Mouse (Mus musculus) gastrocnemius, adult 18-20 months (tissue): ENCODE results near the gene Abhd16a. TPM values are rescaled to one million over a fixed set of nuclear protein-coding genes. Genes with fewer than 3 reads are reported as not detected.

Experiments used
- DNase-seq: peaks from one replicate; pipeline ENCODE4 v3.0.0; 2021; ENCODE audit warnings: low spot score
- total RNA-seq, 2 experiments: library from RNA; stranded (reverse); gene quantifications; 2 replicates each; pipeline ENCODE4 v1.2.3; 2021

Abhd16a gene
- total RNA-seq, 2 experiments from 2014 or later = 85.3 to 87.7 TPM

DNA sequence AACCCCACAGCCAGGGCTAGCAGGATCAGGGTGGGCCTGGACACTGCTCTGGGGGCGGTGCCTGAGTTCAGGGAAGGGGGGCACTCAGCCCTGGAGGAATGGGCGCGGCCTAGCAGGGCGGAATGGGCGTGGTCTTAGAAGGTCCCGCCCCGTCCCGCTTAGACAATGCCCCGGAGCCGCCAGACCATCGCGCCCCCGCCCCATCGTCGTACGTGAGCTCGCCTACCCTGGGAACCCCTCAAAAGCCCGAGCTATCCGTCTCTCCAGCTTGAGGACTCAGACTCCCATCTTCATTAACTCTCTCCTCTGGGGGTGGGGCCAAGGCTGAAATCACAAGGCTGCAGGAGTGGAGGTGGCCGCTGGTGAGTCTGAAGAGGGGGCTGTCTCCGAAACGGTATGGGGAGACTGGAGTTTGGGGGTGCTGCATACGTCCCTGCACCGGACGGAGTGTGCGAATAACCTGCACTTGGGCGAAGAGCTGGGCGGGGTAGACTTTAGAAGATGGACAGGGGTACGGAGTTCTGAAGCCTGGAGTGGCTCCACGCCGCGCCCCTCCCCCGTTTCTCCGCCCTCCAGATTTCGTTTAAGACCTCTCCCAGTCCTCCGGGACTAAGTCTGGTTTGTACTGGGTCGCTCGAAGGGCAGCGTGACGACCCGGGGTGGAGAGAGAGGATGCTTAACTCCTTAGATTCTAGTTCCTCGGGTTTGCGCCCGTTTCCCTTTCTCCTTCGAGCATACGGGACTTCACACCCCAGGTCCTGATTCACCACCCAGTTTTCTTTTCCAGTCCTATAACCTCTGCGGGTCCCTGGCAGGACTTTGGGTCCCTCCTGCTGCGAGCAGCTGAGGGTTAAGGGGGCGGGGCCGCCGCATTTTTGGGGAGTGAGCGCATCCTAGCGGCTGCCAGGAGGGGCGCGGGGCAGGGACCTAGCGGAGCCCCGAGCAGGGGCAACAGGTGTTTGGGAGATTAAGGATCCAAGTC, 29.9 kb upstream of the Abhd16a start, which contains the start of gene Ddah2:
Gene Ddah2 (plus strand): TSS at position 125 of the 982 bp plus-strand sequence.
- peak; percentile 89 for DNase-seq

DNA sequence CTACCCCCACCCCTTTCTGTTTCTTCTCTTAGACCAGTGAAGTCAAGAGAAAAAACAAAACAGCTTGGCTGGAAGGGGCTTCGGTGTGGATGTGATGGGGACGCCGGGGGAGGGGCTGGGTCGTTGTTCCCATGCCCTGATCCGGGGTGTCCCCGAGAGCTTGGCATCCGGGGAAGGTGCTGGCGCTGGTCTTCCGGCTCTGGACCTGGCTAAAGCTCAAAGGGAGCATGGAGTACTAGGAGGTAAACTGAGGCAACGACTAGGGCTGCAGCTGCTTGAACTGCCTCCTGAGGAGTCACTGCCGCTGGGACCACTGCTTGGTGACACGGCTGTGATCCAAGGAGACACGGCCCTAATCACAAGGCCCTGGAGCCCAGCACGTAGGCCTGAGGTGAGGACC, 29.0 kb upstream of the Abhd16a start:
- no peak for DNase-seq

DNA sequence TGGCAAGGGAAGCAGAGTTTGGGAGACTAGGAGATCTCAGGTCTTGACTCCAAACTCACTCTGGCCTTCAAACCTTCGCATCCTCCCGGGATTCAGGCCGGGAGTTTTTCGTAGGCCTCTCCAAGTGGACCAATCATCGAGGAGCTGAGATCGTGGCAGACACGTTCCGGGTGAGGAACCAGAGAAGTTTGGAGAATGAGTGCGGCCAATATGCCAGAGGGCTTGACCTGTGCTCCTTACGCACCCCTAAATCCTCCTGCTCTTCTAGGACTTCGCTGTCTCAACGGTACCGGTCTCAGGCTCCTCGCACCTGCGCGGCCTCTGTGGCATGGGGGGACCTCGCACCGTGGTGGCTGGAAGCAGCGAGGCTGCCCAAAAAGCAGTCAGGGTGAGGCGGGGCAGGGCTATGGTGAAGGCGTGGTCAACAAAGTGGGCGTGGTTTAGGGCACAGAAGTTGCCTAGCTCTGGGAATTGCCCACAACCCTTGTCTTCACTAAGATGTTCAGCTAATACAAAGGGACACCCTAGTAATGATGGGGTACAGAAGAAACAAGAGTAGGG, 28.2 kb upstream of the Abhd16a start:
- no peak for DNase-seq

DNA sequence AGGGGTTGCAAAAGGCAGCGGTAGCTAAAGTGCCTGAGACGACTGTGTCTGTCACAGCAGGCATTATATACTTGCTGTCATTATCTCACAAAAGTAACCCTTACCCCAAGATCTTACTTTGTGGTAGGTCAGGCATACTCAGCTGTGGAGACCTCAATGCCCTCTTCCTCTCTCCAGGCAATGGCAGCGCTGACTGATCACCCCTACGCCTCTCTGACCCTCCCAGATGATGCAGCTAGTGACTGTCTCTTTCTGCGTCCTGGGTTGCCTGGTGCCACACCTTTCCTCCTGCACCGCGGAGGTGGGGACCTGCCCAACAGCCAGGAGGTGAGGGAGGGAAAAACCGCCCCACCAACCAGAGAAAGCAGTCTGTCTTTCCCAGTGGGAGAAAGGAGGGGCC, 27.8 kb upstream of the Abhd16a start:
- no peak for DNase-seq

DNA sequence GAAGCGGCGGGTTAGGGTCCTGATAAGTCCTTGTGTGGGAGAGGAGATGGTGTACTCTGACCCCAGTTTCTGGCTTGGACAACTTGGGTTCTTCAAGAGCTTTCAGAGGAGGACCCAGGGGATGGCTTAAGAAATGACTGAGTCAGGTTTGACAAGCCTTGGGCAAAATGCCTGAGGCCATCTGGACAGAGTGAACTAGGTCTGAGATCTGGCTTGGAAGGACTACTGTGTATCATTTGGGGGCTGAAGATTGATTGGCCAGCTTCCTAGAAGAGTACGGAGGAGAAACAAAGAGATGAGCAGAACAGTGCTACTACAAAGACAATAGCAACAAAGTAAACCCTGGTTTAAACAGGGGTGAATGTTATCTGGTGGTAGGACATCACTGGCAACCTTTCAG, 25.6 kb upstream of the Abhd16a start:
- no peak for DNase-seq

DNA sequence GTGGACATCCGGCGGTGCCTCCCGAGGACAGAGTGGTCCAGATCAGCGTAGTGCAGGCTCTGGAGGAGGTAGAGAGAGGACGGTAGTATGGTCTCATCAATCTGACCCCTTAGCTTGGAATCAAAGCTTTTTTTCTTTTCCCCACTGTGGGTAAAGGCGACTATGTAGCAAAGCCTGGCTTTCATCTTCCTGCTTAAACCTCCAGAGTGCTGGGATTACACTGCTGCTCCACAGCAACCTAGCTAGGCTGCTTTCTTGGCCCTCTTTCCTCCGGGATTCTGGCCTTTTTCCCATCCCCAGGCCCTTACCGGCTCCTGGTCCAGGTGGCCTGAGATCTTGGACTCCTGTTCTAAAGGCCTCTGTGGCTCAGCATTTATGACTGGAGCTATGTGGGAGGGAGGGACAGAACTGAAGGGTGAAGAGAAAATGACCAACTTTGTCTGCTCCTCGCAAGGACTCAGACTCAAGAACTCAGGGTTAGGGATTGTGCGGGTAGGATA, 24.6 kb upstream of the Abhd16a start:
- DNase-seq = no peak

DNA sequence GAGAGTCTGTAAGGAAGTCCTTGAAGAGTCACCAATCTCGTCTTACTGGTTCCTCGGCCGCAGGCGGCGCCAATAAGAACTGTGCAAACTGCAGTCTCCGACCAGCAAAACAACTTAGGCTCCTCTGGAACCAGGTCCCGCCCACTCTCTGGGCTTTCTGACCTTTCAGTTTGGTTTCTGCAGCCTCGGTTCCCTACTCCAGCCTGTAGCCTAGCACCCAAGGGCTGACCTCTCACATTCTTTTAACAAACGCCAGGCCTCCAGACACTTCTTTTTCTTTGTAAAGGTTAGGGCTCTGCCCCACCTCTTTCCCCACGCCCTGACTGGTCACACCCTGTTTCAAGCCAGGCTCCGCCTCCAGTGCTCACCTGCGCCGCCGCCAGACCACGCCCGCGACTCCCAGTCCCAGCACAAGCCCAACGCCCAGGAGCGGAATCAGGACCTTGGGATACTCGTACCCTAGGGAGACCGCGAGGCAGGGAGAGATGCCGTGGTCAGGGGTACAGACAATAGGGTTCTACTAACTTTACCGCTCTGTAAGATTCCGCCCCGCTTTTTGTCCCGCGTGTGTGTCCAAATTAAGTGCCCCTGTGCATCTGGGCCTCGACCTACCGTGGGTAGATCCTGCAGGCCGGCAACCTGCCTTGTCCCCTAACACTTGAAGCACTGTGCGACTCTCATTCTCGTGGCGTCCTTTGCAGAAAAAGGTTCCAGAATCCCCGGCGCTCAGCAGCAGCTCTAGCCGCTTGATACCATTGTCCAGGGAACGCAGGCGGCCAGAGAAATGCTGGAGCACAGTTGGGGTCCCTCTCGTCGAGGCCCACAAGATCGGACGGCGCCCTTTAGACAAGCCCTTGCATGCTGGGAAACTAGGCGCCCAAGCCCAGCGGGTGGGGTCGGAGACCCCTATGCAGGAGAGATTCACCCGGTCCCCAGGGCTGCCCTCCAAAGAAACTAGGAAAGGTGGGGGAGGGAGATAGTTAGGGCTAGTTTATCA, 23.8 kb upstream of the Abhd16a start, which contains the start of gene Ly6g6c:
Gene Ly6g6c (plus strand): TSS at position 438 of the 997 bp plus-strand sequence.
- no peak for DNase-seq

DNA sequence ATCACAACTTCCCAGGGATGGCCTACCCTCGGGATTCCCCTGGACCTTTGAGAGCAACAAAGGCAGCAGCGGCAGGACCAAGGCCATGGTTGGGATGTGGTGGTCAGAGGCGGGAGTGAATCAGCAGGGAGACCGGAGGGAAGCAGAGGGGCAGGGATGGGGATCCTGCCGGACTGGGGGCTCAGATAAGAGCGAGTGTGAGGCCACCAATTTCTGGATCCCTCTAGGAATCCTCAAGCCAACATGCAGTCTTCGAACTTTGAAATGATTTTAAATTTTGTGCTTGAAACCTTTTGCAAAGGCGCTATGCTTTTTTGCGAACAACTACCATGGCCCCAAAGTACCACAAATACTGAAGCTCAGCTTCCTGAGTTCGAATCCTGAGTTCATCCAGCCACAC, 23.0 kb upstream of the Abhd16a start, which contains the start of gene Mpig6b:
Gene Mpig6b (minus strand): TSS at position 101 of the 400 bp plus-strand sequence.
- DNase-seq = no peak

DNA sequence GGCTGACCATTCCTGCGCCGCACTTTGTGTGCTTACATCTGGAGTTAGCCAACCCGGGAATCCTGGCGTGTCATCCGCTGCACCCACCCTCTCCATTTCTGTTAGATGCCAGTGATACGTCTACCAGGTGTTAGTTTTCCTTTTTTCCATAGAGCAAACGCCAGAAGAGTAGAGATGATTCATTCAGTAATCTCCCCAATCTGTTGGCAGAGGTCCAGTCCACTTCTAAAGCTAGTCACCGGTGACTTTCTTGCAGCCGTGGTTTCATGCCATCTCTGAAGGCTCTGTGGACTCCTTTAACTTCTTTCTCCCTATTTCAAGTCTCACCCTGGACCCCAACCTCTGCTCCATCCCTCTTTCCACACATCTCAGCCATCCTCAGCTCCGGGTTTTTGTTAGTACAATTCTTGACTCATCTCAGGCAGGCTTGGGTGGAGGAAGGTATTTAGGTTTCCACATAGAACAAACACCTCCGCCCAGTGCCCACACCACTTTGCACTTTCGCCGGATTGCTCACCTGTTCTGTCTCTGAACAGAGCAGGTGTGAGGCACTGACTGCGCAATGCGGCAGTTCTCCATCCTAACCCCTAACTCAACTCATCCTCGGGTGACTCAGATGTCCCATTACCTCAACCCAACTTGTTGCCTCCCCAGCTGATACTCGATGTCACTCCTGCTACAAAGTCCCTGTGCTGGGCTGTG, 20.7 kb upstream of the Abhd16a start:
- DNase-seq = no peak

GRCm38 (mm10) chr17:35070556-35071229, 18.4 kb upstream of the Abhd16a start:
- DNase-seq = peak; percentile 54

DNA sequence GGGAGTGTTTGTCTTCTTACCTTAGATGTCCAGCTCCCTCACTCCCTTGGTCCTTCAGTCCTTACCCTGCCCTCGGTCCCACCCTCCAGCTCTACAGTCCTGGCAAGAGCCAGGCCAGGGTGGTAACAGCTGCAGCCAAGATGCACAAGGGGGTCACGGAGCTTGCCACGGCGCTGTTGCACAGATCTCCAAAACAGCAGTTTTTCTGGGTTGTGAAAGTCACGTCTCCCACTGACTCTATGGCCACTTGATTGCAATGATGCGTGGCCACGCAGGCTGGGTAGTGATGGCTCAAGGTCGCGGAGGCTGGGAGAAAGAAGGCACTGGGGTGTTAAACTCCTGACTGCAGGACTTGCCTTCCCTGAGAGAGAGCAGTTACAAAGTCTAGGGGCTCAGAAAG, 17.6 kb upstream of the Abhd16a start:
- no peak for DNase-seq

DNA sequence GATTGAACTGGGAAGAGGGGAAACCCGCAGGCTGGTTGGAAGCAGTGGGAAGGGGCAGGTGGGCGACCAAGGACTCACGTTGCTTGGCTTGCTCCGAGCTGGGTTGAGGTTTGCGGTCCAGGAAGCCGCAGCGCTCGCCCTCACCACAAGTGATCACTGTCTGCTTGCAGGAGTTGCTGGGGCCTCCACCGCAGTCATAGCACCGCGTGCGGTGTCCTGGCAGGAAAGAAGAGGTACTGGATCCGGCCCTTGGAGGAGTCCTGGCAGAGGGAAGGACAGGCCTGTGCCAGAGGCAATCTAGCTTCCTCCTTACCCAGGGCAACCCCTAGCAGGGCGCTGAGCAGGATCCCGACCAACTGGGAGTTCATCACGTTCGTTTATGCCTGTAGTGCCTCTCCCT, 15.0 kb upstream of the Abhd16a start:
- DNase-seq = no peak

GRCm38 (mm10) chr17:35076507-35077176, 12.4 kb upstream of the Abhd16a start, which contains the start of gene Ly6g6e:
TSS of gene Ly6g6e (plus strand) at chr17:35076902.
- DNase-seq = no peak

DNA sequence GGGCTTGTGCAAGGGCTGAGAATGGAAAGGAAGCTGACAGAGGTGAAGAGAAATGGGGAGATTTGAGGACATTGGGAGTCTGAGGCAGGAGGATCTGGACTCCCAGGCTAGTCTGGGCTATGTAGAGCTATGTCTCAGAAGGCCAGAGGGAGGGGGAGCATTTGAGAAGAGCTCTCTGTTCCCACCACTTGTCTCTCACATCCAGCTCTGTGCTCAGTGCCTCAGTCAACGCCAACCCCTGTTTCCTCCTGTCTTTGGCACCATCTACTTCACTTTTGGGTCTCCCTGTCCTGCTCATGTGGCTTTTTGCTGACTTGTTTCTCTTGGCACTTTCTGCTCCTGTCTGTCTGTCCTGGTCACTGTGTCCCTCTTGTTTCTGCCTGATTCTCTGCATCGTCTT, 11.8 kb upstream of the Abhd16a start:
- no peak for DNase-seq

DNA sequence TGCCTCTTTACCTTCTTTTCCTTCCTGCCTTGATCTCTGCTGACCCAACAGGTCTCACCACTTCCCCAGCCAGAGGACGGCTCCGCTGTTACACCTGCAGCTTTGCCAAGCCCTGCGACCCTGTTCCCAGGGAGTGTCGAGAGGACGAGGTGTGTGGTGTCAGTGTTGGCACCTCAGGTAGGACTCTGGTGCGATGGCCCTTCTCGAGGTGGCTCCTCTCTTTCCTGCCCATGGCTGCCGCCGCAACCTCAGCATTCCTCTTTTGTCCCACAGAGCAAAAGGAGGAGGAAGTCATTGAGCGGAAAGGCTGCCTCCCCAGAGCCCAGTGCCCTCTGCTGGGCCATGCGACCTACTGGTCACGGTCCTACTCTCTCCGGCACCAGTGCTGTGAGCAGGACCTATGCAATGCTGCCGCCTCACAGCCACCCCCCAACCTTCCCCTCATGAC, 11.3 kb upstream of the Abhd16a start, which contains the start of gene Ly6g6d:
Gene Ly6g6d (minus strand): TSS at position 280 of the 448 bp plus-strand sequence.
- DNase-seq = peak; percentile 46

DNA sequence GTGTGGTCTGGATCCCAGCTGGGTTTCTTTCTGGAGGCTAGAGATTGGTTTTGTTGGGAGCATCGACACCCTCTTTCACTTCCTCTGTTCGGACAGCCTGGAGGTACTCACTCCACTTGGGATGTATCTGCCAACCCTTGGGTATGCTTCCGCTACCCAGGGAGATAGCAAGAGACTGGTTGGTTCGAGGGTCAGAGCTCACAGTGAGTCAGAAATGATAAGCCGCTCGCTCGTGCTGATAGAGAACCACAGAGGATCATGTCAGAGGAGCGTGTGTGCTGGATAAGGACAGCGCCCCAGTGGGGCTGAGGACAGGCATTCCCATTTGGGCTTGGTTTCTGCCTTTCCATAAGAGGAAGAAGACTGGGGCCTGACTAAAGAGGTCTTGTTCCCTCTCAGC, 9.3 kb upstream of the Abhd16a start:
- no peak for DNase-seq

DNA sequence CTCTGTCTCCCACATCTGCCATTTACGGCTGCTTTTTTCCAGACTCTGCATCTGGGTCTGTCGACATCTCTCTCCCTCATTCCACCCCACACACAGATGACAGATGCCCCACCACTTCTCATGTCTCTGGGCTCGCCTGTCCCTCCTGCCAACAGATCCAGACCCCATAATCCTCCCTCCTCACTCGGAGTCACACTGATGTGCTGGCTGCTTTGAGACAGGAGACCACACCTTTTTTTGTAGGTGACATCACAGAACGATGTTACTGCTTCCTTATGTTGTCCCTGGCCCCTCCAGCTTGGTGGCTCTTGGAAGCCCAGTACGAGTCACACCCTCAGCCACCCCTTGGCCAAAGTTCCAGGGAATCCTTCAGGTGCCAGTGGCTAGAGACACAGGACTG, 8.8 kb upstream of the Abhd16a start:
- no peak for DNase-seq

DNA sequence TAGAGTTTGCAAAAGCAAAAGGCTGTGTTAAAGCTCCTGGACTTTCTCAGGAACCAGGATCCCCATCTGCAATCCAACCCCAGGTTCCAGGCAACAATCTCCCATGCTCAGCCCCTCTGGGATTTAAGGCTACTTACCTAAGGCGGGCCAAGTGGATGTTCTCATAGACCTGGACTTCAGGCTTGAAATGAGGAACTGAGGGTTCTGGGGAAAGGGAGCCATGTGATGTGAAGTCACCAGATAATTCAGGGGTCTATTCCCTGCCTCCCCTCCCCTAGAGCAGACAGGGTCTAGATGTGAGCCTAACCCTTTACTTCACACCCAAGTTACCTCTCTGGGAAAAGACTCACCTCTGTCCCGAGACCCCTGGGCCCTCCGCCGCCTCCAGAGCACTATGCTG, 8.4 kb upstream of the Abhd16a start:
- DNase-seq = no peak
